Mouse (Mus musculus): ENCODE measurements at regions not wholly inside any gene's neighbourhood (a gene's known extent, or its start where the extent isn't known, plus 50 kb on each side); places are given as distances from the start of the nearest gene placed in this dataset.

DNA sequence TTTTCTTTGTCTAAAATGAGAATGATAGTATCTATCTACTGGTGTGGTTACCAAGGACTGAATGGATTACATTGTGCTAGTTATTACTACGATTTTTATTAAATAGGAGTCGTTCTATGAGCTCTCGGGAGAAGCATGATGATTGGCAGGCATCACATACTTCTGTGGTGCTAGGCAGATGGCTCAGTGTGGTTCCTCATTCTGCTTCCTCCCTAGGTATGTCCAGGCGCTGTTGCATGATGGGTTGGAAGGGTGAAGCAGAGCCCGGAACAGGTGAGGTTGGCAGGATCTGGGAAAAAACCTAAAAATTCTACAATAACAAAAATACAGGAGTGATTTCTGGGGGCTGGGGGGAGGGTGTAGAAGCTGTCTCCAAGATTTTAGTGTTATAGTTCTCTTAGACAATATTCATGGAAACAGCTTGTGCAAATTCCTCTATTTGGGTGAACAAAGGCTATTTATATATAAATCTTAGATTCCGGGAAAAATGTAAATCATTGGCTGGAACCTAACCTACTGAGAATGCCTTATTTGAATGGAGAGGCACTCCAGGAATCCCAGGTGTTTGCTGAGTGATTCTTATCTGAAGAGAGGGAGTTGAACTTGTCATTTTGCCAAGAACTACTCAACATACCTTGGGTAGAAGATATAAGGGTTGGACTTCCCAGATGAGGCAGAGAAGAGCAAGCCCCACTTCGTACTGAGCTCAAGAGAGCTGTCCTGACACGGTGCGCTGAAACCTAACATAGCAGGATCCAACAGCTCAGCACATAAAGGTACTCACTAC is 68.5 kb upstream of the Irak1bp1 start:
- H3K9ac ChIP-seq (replicated peaks; ENCODE audit: low read depth, low read length), result no peak overlapping the region
- no peaks in the 10 kb centered on the region for H3K36me3 ChIP-seq (ENCODE audit: control insufficient read depth, insufficient read depth, low read length)
- H3K27me3 ChIP-seq (ENCODE audit: control insufficient read depth, insufficient read depth, low read length), result no peaks in the 10 kb centered on the region
- no peak overlapping the region for H3K4me2 ChIP-seq (ENCODE audit: low read depth, low read length)
- no peaks in the 10 kb centered on the region for H3K4me1 ChIP-seq (ENCODE audit: control insufficient read depth, insufficient read depth, low read length)
- 91% methylated on average over 9 of the region's 9 CpGs for WGBS
- ATAC-seq (ENCODE audit: low read depth), result no peak
- no peak overlapping the region for H3K4me3 ChIP-seq (ENCODE audit: low read depth, low read length)
- H3K27ac ChIP-seq (ENCODE audit: low read depth, low read length), result no peak overlapping the region
- no peaks in the 10 kb centered on the region for H3K9me3 ChIP-seq (ENCODE audit: control insufficient read depth, low read length)

DNA sequence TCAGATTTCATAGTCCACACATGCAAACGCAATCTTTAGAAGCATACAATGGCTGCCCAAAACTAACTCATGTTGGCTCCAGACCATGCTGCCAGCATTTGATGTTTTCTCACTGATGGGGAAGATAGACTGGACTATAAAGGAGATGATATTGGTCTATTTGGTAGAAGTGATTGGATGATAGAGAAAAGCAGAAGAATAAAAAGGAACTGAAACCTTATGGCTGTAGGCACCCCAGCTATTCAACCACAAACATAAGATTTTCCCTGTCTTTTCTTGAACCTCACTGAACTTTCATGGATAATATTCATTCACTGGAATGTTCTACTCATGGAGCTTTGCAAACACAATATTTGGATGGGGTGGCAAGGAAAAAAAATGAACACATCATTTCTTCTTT is 65.7 kb upstream of the Irak1bp1 start:
- no peak overlapping the region for H3K4me3 ChIP-seq (ENCODE audit: low read depth, low read length)
- H3K27ac ChIP-seq (ENCODE audit: low read depth, low read length), result no peak overlapping the region
- ATAC-seq (ENCODE audit: low read depth), result no peak
- no peaks in the 10 kb centered on the region for H3K36me3 ChIP-seq (ENCODE audit: control insufficient read depth, insufficient read depth, low read length)
- H3K4me2 ChIP-seq (ENCODE audit: low read depth, low read length), result no peak overlapping the region
- WGBS, result 74% methylated on average over 1 of the region's 1 CpGs
- no peaks in the 10 kb centered on the region for H3K4me1 ChIP-seq (ENCODE audit: control insufficient read depth, insufficient read depth, low read length)
- no peaks in the 10 kb centered on the region for H3K9me3 ChIP-seq (ENCODE audit: control insufficient read depth, low read length)
- H3K27me3 ChIP-seq (ENCODE audit: control insufficient read depth, insufficient read depth, low read length), result no peaks in the 10 kb centered on the region
- H3K9ac ChIP-seq (replicated peaks; ENCODE audit: low read depth, low read length), result no peak overlapping the region

All from neural tube, embryonic 14.5 days (tissue).